Mouse (Mus musculus): Measurements from ENCODE around the gene Sephs1. TPM values are rescaled to one million over a fixed set of nuclear protein-coding genes. Genes with fewer than 3 reads are reported as not detected.

Gene Sephs1
- polyA plus RNA-seq, 1 experiment: 69.5 TPM

GRCm38 (mm10) chr2:4902346-4902745 lies 21.0 kb downstream of the Sephs1 start:
- TF ChIP-seq POLR2A (IDR thresholded peaks at IDR 0.05; ENCODE audit: low read depth, low read length): no peak
- no peak for TF ChIP-seq CTCF (IDR thresholded peaks at IDR 0.05; ENCODE audit: borderline replicate concordance, insufficient read depth, low read length)
- Histone ChIP-seq H3K4me3 (ENCODE audit: insufficient read depth, low read length) (no peak overlapping the region), H3K27ac (ENCODE audit: insufficient read depth, low read length) (no peak overlapping the region), H3K4me1 (ENCODE audit: control insufficient read depth, insufficient read depth, low read length) (no peaks in the 10 kb centered on the region)

GRCm38 (mm10) chr2:4907120-4907519 lies 25.8 kb downstream of the Sephs1 start:
- H3K4me3 ChIP-seq (ENCODE audit: insufficient read depth, low read length): no peak overlapping the region
- H3K27ac ChIP-seq (ENCODE audit: insufficient read depth, low read length): no peak overlapping the region
- no peak for TF ChIP-seq POLR2A (IDR thresholded peaks at IDR 0.05; ENCODE audit: low read depth, low read length)
- no peak for TF ChIP-seq CTCF (IDR thresholded peaks at IDR 0.05; ENCODE audit: borderline replicate concordance, insufficient read depth, low read length)
- peaks cover 3% of the 10 kb centered on the region; the same call in 1 of the 2 replicates for H3K4me1 ChIP-seq (ENCODE audit: control insufficient read depth, insufficient read depth, low read length)

GRCm38 (mm10) chr2:4907916-4908315 lies 26.6 kb downstream of the Sephs1 start:
- Histone ChIP-seq H3K4me1 (ENCODE audit: control insufficient read depth, insufficient read depth, low read length) (peaks cover 3% of the 10 kb centered on the region; the same call in 1 of the 2 replicates), H3K27ac (ENCODE audit: insufficient read depth, low read length) (no peak overlapping the region), H3K4me3 (ENCODE audit: insufficient read depth, low read length) (no peak overlapping the region)
- TF ChIP-seq CTCF (IDR thresholded peaks at IDR 0.05; ENCODE audit: borderline replicate concordance, insufficient read depth, low read length) (no peak), POLR2A (IDR thresholded peaks at IDR 0.05; ENCODE audit: low read depth, low read length) (no peak)

- TF ChIP-seq CTCF (IDR thresholded peaks at IDR 0.05; ENCODE audit: borderline replicate concordance, insufficient read depth, low read length): no peak
- no peak overlapping the region for H3K4me3 ChIP-seq (ENCODE audit: insufficient read depth, low read length)
- peaks cover 3% of the 10 kb centered on the region; the same call in 1 of the 2 replicates for H3K4me1 ChIP-seq (ENCODE audit: control insufficient read depth, insufficient read depth, low read length)
- H3K27ac ChIP-seq (ENCODE audit: insufficient read depth, low read length): no peak overlapping the region
Observed at GRCm38 (mm10) chr2:4908771-4909315, 27.5 kb downstream of the Sephs1 start.

DNA sequence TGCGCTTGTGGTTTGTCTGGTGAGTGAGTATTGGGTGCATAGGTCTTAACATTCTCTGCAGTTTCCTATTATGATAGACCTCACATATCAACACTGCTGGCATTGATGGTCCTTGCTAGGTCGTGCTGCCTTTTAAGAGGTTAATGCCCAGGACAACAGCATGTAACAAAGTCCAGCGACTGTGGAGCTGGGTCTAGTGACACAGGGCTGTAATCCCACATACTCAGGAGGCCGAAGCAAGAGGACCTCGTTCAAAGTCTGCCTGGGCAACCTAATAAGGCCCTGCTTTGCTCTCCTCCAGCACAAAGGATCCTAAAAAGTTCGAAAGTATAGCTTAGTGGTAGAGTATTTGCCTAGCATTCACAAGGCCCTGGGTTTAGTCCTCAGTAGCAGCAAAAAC lies 28.5 kb downstream of the Sephs1 start:
- H3K4me1 ChIP-seq (ENCODE audit: control insufficient read depth, insufficient read depth, low read length): peaks cover 3% of the 10 kb centered on the region; the same call in 1 of the 2 replicates
- TF ChIP-seq CTCF (IDR thresholded peaks at IDR 0.05; ENCODE audit: borderline replicate concordance, insufficient read depth, low read length) (no peak), POLR2A (IDR thresholded peaks at IDR 0.05; ENCODE audit: low read depth, low read length) (no peak)
- H3K4me3 ChIP-seq (ENCODE audit: insufficient read depth, low read length): no peak overlapping the region
- no peak overlapping the region for H3K27ac ChIP-seq (ENCODE audit: insufficient read depth, low read length)

DNA sequence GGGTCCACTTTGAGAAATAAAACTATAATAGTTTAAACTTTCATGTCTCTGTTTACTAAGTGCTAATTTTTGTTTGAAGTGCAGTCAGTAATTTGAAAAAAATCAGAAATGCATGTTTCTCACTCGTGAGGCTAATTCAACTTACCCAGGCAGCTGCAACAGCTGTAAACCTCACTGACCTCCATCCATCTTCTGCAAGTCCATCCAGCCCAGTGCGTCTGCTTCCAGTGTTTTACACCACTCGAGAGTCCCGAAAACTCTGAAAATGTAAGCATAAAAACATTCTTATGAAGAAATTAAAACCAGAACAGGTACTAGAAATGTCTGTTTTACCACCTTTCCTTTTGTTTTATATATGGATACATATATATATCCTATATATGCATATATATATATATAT lies 29.2 kb downstream of the Sephs1 start:
- peaks cover 3% of the 10 kb centered on the region; the same call in 1 of the 2 replicates for H3K4me1 ChIP-seq (ENCODE audit: control insufficient read depth, insufficient read depth, low read length)
- H3K4me3 ChIP-seq (ENCODE audit: insufficient read depth, low read length): no peak overlapping the region
- H3K27ac ChIP-seq (ENCODE audit: insufficient read depth, low read length): no peak overlapping the region
- TF ChIP-seq POLR2A (IDR thresholded peaks at IDR 0.05; ENCODE audit: low read depth, low read length) (no peak), CTCF (IDR thresholded peaks at IDR 0.05; ENCODE audit: borderline replicate concordance, insufficient read depth, low read length) (no peak)

GRCm38 (mm10) chr2:4913949-4914348 lies 32.6 kb downstream of the Sephs1 start:
- TF ChIP-seq POLR2A (IDR thresholded peaks at IDR 0.05; ENCODE audit: low read depth, low read length): no peak
- H3K4me1 ChIP-seq (ENCODE audit: control insufficient read depth, insufficient read depth, low read length): peaks cover 3% of the 10 kb centered on the region; the same call in 1 of the 2 replicates
- no peak overlapping the region for H3K4me3 ChIP-seq (ENCODE audit: insufficient read depth, low read length)
- no peak overlapping the region for H3K27ac ChIP-seq (ENCODE audit: insufficient read depth, low read length)

DNA sequence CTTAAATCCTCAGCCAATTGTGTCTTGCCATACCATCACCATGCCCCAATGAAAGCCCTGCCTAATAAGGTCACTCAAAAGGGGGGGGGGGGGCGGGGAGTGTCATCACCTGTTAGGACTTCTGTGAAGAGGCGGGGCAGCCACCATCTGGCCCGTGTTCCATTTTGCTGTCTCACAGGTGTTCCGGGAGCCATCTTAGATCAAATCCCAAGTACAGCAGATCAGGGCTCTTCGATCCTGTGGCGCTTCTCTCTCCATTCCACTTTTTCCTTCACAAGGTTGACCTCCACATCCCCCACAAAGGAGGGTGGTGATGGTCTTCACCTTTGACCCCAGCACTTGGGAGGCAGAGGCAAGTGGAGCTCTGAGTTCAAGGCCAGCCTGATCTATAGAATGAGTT lies 34.7 kb downstream of the Sephs1 start:
- Histone ChIP-seq H3K27ac (ENCODE audit: insufficient read depth, low read length) (no peak overlapping the region), H3K4me1 (ENCODE audit: control insufficient read depth, insufficient read depth, low read length) (peaks cover 3% of the 10 kb centered on the region; the same call in 1 of the 2 replicates), H3K4me3 (ENCODE audit: insufficient read depth, low read length) (no peak overlapping the region)
- TF ChIP-seq POLR2A (IDR thresholded peaks at IDR 0.05; ENCODE audit: low read depth, low read length) (no peak), CTCF (IDR thresholded peaks at IDR 0.05; ENCODE audit: borderline replicate concordance, insufficient read depth, low read length) (no peak)

DNA sequence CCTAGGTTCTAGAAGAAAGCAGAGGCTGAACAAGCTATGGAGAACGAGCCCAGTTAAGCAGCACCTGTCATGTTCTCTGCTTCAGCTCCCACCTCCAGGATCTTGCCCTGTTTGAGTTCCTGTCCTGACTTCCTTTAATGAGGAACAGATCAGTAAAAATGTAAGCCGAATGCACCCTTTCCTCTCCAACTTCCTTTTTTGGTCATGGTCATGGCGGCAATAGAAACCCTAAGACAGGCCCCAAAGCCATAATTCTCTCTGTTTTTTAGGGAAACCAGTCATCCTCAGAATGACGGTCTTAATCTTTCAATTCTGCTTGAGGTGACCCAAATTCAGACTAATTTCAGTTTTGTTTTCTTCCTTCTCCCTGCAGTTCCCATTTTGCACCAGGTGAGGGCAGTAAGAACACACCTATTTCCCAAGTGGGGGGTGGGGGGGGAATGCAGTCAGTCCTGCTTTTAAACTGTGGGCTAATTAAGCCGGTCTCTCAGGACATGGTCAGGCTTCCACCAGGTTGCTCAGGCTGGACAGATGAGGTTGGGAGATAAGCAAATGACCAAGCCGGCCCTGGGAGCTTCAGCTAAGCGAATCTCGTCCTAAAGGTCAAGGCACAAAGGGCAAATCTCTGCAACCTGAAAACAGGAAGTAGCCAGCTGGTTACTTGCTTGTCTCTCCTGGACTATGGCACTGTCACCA lies 36.1 kb downstream of the Sephs1 start:
- 0 out of 2 replicates have a peak, but pooled peaks have one; percentile 5 for TF ChIP-seq CTCF (IDR thresholded peaks at IDR 0.05; ENCODE audit: borderline replicate concordance, insufficient read depth, low read length)
- TF ChIP-seq POLR2A (IDR thresholded peaks at IDR 0.05; ENCODE audit: low read depth, low read length): no peak; the same call in 1 of the 2 replicates
- Histone ChIP-seq H3K4me1 (ENCODE audit: control insufficient read depth, insufficient read depth, low read length) (no peaks in the 10 kb centered on the region), H3K27ac (ENCODE audit: insufficient read depth, low read length) (no peak overlapping the region), H3K4me3 (ENCODE audit: insufficient read depth, low read length) (no peak overlapping the region)

Measured in embryonic fibroblast, embryonic 13.5 days (primary cell).